Mouse (Mus musculus) C2C12 (cell line): ENCODE results near the gene Mybbp1a. TPM values are rescaled to one million over a fixed set of nuclear protein-coding genes. Genes with fewer than 3 reads are reported as not detected.
A peak's percentile ranks its signal among the peaks of the same experiment; 100 is the strongest.

Source experiments
- H3K27me3 ChIP-seq: one replicate; pipeline ENCODE4 v1.6.1; 2011; ENCODE audit not compliant: control insufficient read depth, insufficient read depth, insufficient read length
- H3K36me3 ChIP-seq: one replicate; pipeline ENCODE4 v1.6.1; 2011; ENCODE audit not compliant: control insufficient read depth, insufficient read depth
- H3K4me3 ChIP-seq: one replicate; pipeline ENCODE4 v1.5.1; 2011; ENCODE audit warnings: mild to moderate bottlenecking, control low read depth; ENCODE audit not compliant: poor library complexity, insufficient read depth, severe bottlenecking
- H3K79me2 ChIP-seq: one replicate; pipeline ENCODE4 v1.6.1; 2011; ENCODE audit not compliant: control insufficient read depth, insufficient read depth
- H3K79me3 ChIP-seq: one replicate; pipeline ENCODE4 v1.6.1; 2011; ENCODE audit warnings: low read depth, control low read depth
- H3ac ChIP-seq: one replicate; pipeline ENCODE3; 2011; ENCODE audit warnings: low read depth; ENCODE audit not compliant: control insufficient read depth, insufficient read length
- CEBPB ChIP-seq: IDR thresholded peaks from one replicate; pipeline ENCODE4 v1.6.1; 2011; ENCODE audit warnings: low read depth, mild to moderate bottlenecking, control low read depth, moderate library complexity
- CTCF ChIP-seq: IDR thresholded peaks from one replicate; pipeline ENCODE4 v1.5.1; 2011; ENCODE audit not compliant: control insufficient read depth, insufficient read depth, insufficient read length
- FOSL1 ChIP-seq: IDR thresholded peaks from one replicate; pipeline ENCODE4 v1.8.0; 2011; ENCODE audit warnings: mild to moderate bottlenecking, low read length; ENCODE audit not compliant: poor library complexity, insufficient read depth, severe bottlenecking
- MAX ChIP-seq: IDR thresholded peaks from one replicate; pipeline ENCODE4 v1.6.1; 2011; ENCODE audit warnings: mild to moderate bottlenecking, control low read depth
- MYOD1 ChIP-seq: IDR thresholded peaks from one replicate; pipeline ENCODE4 v1.6.1; 2011; ENCODE audit warnings: low read depth; ENCODE audit not compliant: control insufficient read depth, insufficient read length
- MYOG ChIP-seq: IDR thresholded peaks from one replicate; pipeline ENCODE4 v1.6.1; 2011; ENCODE audit not compliant: control insufficient read depth, insufficient read length; ENCODE audit errors: extremely low read depth
- USF1 ChIP-seq: IDR thresholded peaks from one replicate; pipeline ENCODE4 v1.6.1; 2011; ENCODE audit warnings: low read depth, mild to moderate bottlenecking, control low read depth, moderate library complexity
- polyA plus RNA-seq: library from polyadenylated mRNA; unstranded; fragments of >200 nt; fragmentation: generic; extraction: Trizol; gene quantifications from one replicate; pipeline ENCODE4 v1.2.1, GENCODE M21; 2012; ENCODE audit warnings: missing spikeins

Mybbp1a gene
- polyA plus RNA-seq, 1 experiment: 230 TPM

DNA sequence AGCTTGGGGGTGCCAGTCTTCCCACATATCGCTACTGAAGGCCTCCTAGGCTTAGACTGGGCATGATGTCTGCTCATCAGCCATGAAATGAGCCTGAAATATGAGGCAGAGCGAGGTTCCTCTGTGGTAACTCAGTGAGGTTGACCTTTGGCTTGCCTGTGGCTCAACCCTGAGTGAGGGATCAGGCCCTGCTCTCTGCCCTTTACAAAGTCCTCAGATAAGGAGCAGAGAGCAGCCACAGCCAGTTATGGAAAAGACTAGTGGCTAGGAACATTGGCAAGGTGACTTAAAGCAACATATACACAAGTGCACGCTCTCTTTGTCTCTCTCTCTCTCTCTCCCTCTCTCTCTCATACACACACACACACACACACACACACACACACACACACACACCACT, 33.8 kb downstream of the Mybbp1a start:
- no peak for TF ChIP-seq MAX
- no peak for TF ChIP-seq FOSL1
- no peak for TF ChIP-seq CEBPB
- TF ChIP-seq MYOD1: no peak
- no peak for TF ChIP-seq MYOG
- TF ChIP-seq USF1: no peak
- TF ChIP-seq CTCF: no peak
- Histone ChIP-seq H3ac (no peak overlapping the region), H3K36me3 (no peaks in the 10 kb centered on the region), H3K27me3 (peaks cover 3% of the 10 kb centered on the region), H3K79me2 (no peaks in the 10 kb centered on the region), H3K79me3 (no peaks in the 10 kb centered on the region), H3K4me3 (no peak overlapping the region)

DNA sequence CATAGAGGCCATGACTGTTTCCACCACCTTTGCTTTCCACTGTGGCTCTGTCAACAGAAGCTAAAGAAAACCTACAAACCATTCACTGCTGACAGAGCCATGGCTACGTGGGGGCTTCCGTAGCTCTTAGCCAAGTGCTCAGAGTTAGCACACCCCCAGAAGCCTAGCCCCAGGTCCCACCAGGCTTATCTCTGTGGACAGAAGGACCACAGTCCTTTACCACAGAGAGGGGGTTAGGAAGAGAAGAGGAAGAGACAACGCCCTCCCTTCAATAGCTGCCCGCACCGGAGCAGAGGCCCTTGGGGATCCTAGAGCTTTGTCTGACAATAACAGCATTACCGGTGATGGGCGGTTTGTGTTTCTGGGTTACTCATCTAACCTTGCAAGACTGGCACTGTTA, 34.3 kb downstream of the Mybbp1a start:
- no peaks in the 10 kb centered on the region for H3K79me2 ChIP-seq
- no peak overlapping the region for H3ac ChIP-seq
- TF ChIP-seq CEBPB (no peak), MYOG (no peak), MAX (no peak), USF1 (no peak), CTCF (no peak), FOSL1 (no peak), MYOD1 (no peak)
- H3K36me3 ChIP-seq: no peaks in the 10 kb centered on the region
- peaks cover 3% of the 10 kb centered on the region for H3K27me3 ChIP-seq
- no peaks in the 10 kb centered on the region for H3K79me3 ChIP-seq
- no peak overlapping the region for H3K4me3 ChIP-seq

DNA sequence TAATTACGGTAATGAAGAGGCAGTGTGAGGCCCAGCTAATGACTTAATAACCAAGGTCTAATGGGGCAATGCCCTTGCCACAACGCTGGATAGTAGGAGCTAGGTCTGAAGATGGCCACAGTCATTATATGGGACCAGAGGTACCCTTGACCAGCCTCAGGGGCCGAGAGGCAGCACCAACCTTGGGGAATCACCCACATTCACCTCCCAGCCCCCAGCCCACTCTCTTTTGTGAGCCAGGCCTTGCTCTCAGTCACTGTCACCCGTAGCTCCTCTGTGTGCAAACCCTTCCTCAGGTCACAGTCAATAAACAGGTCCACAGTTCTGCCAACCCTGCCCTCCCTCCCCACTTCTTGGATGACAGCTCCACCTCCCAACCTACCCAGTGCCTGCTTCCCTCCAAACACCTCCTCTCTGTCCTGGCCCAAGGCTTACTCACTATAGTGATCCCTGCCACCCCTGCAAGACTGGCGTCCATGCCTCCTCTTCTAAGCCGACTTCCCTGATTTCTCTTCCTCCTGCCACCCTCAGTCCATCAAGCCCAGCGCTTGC, 35.0 kb downstream of the Mybbp1a start:
- no peak overlapping the region for H3K4me3 ChIP-seq
- H3ac ChIP-seq: no peak overlapping the region

DNA sequence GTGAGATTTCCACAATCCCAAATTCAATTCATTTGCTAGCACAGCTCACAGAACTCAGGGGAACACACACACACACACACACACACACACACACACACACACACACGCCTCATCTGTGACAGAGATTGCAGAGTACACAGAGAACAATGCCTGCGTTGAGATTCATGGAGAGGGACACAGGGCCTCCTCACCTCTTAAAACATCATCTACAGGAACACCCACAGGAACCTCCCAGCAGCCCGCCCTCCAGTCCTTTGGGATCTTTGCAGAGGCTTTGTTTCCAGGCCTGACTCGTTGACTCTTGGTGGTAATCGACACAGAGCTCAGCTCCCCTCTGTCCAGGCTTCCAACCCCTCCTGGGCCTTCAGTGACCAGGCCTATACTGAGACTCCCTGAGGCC, 36.0 kb downstream of the Mybbp1a start:
- no peaks in the 10 kb centered on the region for H3K79me2 ChIP-seq
- TF ChIP-seq MAX (no peak), FOSL1 (no peak), CTCF (no peak), MYOD1 (no peak), USF1 (no peak), MYOG (no peak), CEBPB (no peak)
- H3ac ChIP-seq: no peak overlapping the region
- H3K4me3 ChIP-seq: no peak overlapping the region
- H3K79me3 ChIP-seq: no peaks in the 10 kb centered on the region
- H3K27me3 ChIP-seq: peaks cover 3% of the 10 kb centered on the region
- no peaks in the 10 kb centered on the region for H3K36me3 ChIP-seq

More for the DNA sequence above, 35.0 kb downstream of the Mybbp1a start:
- Histone ChIP-seq H3K36me3 (no peaks in the 10 kb centered on the region), H3K79me3 (no peaks in the 10 kb centered on the region), H3K79me2 (no peaks in the 10 kb centered on the region), H3K27me3 (peaks cover 3% of the 10 kb centered on the region)
- TF ChIP-seq MYOG (no peak), USF1 (no peak), MYOD1 (no peak)

DNA sequence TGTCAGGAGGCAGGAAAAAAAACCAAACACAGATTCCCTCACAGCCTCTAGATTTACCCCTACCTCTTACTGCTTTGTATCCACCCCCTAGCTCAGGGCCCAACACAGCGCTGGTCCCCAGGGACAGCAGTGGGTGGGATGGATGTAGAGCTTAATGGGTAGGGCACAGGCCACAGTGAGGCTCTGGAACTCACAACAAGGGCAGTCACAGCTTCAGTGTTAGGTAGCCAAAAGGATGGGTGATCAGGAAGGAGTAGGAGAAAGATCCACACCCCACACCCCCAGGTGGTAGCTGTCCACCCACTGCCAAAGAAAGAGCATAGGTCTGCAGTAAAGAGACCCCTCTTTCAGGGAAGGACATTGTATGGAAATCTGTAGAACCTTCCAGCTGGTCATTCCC, 36.5 kb downstream of the Mybbp1a start:
- Histone ChIP-seq H3K79me2 (no peaks in the 10 kb centered on the region), H3K79me3 (no peaks in the 10 kb centered on the region), H3K4me3 (no peak overlapping the region), H3ac (no peak overlapping the region), H3K27me3 (peaks cover under 1% of the 10 kb centered on the region), H3K36me3 (no peaks in the 10 kb centered on the region)
- TF ChIP-seq USF1: no peak
- no peak for TF ChIP-seq MYOG
- no peak for TF ChIP-seq FOSL1
- no peak for TF ChIP-seq CTCF
- TF ChIP-seq MAX: no peak
- no peak for TF ChIP-seq CEBPB
- no peak for TF ChIP-seq MYOD1

DNA sequence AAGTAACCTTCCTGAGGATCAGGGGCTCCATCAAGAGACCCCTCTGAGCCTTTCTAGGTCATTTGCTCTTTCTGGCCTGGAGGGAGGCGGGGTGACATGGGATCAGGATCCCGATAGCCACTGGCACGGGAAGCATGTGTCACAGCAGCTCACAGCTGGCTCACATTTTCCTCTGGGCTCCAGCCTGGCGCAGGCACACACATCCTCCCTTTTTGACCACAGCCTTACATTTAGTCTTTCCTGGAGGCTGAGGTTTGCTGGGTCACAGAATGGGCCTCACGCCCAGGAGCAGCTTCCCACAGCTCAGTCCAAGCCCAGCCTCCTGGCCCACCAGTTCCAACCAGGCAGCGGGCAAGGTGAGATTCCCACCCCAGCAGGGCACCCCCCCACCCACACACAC, 37.1 kb downstream of the Mybbp1a start:
- Histone ChIP-seq H3K27me3 (no peaks in the 10 kb centered on the region), H3K36me3 (no peaks in the 10 kb centered on the region), H3K4me3 (no peak overlapping the region), H3K79me3 (no peaks in the 10 kb centered on the region), H3K79me2 (no peaks in the 10 kb centered on the region), H3ac (no peak overlapping the region)
- no peak for TF ChIP-seq CTCF
- TF ChIP-seq MYOG: no peak
- TF ChIP-seq MYOD1: peak; percentile 54
- TF ChIP-seq CEBPB: no peak
- peak; percentile 74 for TF ChIP-seq MAX
- peak; percentile 49 for TF ChIP-seq FOSL1
- no peak for TF ChIP-seq USF1
